Mouse (Mus musculus): Measurements from ENCODE around the gene Zfp143.

DNA sequence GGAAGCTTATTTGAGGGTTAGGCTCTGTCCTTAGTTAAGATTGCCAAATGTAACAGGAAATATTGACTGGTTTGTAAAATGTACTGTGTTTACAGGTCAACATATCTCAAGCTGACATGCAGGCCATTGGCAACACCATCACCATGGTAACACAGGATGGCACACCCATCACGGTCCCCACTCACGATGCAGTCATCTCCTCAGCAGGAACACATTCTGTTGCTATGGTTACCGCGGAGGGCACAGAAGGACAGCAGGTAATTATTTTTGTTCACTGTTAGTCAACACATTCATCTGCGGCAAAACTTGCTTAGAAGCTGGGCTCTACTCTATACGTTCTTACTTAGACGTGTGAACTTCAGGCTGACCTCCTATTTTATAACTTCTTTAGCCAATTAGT is 30.7 kb downstream of the Zfp143 start:
- TF ChIP-seq CTCF (IDR thresholded peaks at IDR 0.05; ENCODE audit: low read depth, low read length) (no peak), POLR2A (IDR thresholded peaks at IDR 0.05; ENCODE audit: extremely low read depth, insufficient read depth, low read length) (no peak)
